Mouse (Mus musculus) thymus, adult 18-20 months (tissue): Measurements from ENCODE around the gene Gas2.

Source experiments
- DNase-seq, 2 experiments: peaks; one replicate each; pipeline ENCODE4 v3.0.0; 2022; ENCODE audit warnings: mixed read lengths in 2 of 2

The Gas2 gene

DNA sequence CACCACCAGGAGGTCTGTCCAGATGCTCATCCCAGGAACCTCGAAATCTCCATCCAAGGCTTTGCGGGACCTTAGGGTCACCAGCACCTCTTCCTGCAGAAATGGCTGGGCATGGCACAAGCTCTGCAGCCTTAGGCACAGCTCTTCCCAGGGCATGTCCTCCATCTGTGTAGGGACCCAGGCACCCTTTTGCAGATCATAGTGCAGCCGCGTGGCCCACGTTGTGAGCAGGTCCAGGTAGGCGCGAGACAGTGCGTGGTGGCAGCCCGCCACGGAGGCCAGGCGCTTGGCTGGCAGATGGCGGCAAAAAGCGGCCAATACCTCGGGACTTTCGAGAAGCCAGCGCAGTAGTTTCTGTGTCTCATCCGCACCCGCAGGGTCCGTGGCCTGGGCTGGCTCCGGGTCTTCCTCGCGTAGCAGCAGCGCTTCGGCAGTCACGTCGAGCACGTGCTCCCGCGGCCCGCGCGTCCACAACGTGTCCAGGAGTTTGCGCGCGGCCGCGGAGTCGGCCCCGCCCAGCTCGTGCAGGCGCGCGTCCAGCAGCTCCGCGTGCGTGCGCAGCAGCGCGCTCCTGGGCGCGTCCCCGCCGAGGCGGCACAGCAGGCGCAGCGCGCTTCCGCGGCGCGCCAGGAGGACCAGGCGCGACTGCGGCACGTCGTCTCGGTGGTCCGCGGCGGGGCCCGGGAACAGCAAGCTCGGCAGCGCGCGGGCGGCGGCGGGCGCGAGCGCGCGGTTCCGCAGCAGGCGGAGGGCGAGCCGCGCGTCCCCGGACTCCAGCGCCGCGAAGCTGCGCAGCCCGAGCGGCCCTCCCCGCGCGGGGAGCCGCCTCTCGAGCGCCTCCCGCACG lies at the start of gene Gas2:
TSS of gene Gas2 (plus strand) at position 766 of the 847 bp plus-strand sequence.
- DNase-seq, result peak; percentile 72 to 76

DNA sequence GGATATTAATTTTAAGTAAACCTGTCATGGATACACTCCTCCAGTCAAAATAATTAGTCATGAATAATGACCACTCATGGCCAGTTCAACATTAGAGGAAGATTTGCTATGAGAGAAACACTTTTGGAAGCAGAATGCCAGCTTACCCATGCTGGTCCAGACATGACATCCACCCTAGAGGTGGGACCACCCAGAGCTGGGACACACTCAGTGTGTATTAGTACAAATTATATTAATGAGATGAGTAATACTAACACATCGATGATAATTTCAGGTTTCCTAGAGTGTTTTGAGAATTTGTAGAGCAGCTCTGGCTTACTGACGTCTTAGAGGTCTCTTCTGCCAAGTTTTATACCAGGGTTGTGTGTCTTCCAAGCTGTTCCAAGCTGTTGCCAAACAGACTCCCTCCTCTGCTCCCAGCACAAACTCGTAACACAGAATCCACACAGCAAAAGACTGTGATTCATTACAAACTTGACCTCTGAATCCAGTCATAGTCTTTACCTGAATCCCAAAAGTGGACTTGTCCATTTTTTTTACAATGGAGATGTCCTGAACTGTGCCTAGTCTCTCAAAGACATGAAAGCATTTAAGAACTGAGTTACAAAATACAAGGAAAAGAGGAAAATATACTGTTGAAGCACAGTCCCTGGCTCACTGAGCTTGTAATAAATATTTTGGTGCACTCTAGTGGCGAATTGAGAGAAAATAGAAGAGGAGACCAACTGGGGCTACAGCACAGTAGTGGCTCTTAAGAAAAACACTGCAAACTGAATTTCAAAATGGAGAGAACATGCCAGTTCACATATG lies 46.1 kb upstream of the Gas2 start:
- DNase-seq, result no peak

DNA sequence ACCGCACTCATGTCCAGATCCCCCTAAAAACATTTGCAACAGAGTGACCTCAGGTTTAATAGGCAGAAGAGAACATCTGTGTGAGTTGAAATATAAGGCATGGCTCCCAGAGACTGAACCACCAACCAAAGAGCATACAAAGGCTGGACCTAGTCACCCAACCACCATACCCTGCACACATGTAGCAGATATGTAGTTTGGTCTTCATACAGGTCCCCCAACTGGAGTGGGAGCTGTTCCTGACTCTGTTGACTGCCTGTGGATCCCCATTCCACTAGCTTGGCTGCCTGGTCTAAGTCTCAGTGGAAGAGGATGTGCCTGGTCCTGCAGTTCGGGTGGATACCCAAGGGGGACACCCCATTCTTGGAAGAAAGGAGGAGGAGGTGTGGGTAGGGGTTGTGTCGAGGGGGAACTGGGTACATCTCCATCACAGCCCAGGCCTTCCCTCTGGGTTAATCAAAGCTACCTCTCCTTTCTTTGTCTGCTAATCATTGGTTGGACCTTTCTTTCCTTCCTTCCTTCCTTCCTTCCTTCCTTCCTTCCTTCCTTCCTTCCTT lies 45.5 kb upstream of the Gas2 start:
- DNase-seq, result no peak

DNA sequence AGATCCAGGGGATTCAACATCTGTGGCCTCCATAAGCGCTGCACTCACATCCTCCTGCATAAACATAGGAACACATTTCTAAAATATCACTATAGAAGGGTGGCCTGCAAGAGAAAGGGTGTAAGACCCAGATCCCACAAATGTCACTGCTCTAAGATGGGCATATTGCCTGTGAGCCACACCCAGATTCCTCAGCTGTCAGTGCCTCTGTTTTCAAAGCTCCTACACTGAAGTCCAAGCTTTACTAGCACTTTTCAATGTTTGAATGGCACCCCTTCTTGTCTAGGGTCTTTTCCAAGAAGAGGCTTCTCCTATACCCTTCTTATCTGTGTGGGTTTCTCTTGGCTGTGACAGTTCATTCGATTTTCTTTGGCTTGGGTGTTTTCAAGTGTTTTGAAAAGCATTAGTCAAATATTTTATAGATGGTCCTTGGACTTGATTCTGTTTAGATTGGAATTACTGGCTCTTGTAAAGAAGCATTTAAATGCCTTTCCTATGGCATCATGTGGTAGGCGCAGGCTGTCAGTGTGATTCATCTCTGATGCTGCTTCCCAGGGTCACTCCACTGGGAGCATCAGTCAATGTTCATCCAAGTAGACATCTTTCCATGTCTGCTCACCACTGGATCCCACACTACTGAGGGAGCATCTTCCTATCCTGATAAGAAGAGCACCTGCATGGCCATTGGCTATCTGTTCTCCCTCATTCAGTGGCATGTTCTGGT lies 43.4 kb upstream of the Gas2 start:
- DNase-seq, result no peak

DNA sequence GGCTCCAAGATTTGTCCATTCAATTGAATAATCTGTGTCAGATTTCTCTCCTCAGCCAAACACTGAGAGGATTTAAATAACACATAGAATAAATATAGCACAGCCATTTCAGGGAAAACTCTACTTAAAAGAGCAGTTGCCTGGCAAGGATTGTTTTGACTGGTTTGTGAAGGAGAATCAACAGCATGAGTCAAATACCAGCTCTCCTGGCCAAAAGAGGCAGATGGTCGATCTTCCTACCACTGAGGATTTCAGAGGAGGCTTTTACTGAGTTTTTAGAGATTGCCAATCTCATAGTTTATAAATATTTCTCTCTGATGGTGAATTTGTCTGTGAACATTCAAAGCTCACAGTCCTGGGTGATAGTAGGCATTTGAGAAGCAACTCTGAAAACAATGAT lies 41.9 kb upstream of the Gas2 start:
- no peak for DNase-seq

DNA sequence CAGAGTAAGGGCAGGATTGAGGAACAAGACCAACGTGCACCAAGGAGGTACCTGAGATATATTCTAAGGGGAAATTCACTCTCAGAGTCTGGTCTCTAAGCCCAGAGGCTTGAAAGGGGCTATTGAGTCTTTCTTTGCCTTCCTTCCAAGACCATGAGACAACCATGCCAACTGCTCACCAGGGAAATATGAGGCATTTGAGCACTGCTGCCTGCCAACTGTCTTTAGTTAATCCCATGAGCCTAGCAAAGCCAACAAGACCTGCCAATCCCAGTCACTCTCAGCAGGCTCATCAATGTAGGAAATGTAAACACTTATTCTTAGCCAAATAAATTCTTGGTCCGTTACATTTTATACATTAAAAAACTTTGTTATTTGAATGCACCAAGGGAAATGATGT lies 40.3 kb upstream of the Gas2 start:
- no peak for DNase-seq

DNA sequence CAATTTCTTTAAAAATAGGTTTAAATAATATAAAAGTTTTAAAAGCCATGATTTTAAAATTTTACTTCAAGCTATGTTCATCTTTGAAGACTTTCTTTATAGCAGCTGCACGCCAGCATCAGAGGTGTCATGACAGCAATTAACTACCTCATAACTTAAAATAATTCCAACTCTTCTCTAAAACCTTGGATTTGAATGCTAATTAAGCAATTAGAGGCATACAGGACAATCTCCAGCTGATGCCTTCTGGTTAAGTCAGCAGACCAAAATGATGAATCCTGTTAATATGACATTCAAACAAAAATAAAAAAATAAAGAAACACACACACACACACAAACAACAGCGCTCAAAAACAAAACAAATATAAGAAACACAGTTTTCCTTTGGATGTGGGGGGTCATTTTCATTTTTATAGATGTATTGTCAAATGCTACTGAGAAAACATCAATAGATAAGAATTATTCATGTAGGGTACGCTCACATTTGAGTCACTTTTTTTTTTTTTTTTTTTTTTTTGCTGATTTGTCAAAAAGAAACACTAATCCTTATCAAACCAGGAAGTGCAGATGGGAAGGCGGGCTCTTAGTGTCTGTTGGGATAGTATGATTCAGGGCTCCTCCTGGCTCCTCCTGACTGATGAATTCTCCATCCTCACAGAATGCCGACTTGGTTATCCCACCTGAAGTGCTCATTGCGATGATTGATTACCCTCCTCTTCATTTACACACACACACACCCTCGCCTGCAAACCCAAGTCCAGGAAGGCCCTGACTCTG lies 38.1 kb upstream of the Gas2 start:
- no peak for DNase-seq

DNA sequence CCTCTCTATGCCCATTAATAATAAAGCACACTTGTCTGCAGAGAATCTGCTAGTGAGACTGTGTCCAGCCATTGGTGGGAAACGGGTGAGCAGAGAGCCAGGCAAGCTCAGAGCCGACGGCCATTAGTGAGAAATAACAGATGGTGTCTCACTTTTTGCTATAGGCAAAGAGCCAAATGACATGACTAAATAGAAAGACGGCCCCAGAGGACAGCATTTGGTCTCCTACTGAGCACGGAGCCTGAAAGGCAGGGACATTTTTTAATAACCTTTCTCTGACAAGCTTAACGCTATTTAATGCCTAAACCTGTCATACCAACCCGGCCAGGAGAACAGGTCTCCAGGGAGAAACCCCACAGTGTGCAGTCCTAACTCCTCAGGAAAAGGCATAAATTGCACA lies 29.9 kb upstream of the Gas2 start:
- no peak for DNase-seq

DNA sequence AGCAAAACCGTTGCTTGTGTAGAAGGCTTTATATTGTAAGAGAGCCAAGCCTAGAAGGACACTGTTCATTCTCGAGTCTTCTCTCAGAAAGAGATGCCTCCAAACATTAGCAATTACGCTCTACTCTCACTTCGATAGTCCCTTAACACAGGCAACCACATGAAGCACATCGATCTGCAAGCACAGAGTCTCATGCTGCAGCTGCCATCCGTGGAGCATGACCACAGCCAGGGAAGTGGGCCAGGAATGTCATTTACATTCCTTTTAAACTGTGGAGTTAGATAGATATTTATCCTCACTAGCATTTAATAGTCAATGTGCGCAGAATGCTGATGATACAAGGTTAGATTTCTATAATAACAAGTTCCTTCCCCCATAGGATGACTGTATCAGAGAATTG lies 21.3 kb upstream of the Gas2 start:
- DNase-seq, result no peak

DNA sequence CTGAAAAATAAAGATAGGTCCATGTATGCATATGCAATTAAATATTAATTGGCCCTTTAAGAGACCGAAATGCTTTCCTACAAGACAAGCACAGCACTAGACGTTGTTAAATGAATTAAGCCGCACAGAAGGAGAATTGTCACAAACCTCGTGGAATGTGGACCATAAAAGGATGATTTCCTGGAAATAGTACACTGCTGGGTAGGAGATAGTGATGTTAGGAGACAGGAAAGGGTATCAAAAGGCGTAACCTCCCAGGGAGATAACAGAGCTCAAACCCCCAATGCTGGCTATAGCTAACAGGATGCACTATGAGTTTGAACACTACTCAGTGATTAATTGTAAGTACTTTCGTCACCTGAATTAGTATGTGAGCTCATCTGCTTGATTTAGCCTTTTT lies 10.9 kb upstream of the Gas2 start:
- no peak for DNase-seq

DNA sequence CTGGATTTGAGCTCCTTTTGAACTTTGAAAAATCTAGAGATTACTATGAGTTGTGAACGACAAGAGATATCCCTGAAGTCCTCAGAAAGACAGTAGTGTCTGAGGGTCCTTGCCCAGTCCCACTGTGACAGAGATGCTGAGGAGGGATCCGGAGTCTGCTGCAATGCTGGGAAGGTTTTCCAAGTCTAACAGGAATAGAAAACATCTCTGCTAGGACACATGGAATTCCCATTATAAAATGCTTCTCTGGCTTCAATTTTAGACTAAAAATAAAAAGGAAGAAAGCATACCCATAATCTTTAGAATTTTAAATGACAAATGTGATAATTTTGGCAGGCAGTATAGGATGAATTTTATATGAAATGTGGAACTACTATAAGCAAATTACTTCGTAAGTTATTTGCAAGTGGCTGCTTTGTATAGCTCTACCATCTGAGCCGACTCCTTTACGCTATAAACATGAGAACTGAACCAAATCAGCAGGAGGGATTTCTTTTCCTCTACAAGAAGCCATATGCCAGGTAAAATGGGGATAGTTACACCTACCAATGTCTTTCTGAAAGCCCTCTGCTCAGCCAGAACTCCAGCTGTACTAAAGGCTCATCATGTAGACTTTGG lies 9.8 kb upstream of the Gas2 start:
- DNase-seq, result no peak

DNA sequence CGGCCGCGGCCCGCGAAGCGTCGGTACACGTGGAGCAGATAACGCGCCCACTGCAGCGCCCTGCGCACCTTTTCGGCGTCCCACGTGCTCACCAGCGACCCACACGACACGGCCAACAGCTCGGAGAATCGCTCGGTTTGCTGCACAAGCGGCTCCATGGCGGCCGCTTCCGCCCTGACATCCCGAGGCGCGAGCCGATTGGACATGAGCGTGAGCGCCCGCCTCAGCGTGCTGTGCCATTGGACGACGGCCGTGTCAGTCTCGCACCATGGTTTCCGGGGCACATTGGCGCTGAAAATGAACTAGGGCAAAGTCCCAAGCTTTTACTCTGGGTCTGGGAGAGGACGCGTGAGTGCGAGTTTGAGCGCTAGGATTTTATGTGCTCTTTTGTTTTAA lies 280 bp downstream of the Gas2 start, which contains the start of gene Fancf:
TSS of gene Fancf (minus strand) at position 171 of the 396 bp plus-strand sequence.
- DNase-seq, result peak; percentile 88 to 93

DNA sequence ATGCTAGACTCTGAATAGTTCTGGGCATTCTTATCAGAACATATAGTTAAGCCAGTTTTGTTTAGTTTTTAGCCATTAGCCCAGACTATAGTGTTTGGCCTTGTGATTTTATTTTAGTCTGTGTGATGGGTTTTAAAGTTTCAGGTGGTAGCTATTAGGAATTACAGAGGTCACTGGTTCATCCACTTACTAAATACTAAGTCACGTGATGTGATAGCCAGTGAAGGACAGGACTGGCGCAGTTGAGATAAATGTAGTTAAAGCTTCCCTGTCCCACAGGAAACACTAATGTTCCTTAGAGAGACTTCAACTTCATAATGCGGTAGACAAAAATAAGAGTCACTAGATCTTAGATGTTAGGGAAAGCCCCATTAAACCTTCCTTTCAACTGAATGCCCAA lies 1.0 kb downstream of the Gas2 start:
- no peak for DNase-seq

DNA sequence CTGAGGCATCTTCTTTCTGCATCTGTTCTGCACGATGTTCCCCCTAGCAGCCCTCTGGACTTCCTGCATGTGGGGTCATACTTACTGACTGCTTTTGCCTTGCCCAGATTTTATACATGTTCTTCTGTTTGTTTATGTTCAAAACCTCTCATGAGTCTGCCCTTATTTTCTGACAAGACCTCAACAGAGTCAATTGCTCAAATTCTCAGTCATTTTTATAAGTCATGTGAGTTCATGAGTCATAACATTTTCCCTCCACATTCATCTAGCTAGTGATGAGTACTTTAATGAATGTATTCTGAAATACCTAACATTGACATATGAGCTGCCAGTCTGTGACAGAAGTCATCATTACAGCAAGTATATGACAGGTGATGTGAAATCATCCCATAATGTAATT lies 3.5 kb downstream of the Gas2 start:
- no peak for DNase-seq

DNA sequence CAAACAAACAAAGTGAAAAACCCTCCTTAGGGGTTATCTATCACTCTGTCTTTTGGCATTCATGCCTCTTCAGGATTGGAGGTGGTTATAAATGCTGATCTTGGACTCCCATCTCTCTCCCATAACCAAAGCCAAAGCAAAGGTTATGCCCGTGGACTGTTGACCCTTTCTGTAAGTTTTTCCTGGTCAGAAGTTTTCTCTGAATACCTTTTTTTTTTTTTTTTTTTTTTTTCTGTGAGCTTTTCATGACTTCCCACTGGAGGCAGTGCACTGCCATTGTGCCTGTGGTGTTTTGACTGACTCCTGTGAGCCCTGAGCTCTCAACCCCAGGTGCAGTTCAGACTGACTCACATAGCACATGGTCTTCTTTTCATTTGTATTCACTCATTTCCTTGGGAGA lies 6.2 kb downstream of the Gas2 start:
- DNase-seq, result no peak

DNA sequence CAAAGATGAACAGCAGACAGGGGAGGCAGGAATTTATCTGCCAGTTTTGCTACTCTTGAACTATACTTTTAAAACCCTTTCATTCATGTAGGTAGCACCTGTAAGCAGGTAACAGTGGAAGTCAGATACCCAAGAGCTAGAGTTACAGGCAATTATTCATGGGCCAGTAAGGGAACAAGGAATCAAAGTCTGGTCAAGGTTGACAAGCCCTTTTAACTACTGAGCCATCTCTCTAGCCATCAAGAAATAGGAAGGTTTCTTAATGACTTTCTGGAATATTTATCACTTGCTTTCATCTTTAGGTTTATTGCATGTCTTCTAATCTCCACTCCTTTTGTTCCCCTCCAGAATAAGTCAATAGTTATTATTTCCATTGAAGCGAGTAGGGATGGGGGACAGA lies 10.2 kb downstream of the Gas2 start:
- no peak for DNase-seq

DNA sequence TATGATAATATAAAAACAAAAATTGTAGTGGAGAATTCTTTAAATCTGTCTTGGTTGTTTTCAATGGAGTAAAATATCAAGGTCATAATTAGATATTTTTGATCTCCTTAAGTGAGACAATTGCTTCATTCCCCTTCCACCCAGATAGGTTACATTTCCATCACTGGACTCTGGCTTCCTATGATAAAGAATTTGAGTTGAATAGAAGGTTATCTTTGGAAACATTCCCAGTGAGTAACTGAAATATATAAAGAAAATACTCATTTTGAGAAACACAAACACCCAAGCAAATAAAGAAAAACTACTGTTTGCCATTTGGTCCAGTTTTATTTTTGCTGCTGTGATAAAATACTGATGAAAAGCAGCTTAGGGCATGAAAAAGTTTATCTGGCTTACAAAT lies 10.8 kb downstream of the Gas2 start:
- no peak for DNase-seq

DNA sequence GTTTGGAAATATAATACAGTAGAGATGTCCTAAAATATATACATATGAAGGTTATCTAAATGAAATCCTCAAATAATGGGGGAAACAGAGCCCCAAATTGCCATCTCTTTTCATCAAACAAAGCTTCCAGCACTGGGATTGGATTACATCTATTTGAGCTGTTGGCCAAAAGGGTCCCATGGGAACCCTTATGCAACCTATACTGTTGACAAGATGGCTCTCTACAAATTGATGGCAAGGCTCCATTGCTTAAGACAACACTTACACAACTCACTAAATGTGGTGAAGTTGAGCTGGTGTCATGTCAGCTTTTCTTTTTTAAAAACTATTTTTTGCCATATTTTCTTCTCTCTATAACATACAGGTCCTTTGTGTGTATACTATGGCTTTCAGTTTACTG lies 14.5 kb downstream of the Gas2 start:
- no peak for DNase-seq

DNA sequence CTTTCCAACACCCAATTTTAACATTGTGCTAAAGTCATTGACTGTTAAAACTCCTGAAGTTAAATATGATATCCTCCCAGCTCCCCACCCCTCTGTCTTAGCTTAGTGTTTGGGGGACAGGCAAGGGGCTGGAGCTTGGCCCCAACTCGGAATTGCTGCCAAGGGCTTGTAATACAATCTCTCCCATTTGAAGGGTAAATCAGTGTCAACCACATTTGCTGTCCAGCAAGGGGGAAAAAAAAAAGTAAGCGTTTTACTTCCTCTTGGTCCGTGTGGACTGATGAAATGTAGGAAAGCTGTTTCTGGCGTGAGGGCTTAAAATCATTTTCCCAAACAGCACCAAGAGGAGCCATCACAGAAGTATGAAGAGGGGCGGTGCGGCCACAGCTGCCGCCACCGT lies 16.9 kb downstream of the Gas2 start:
- no peak for DNase-seq

DNA sequence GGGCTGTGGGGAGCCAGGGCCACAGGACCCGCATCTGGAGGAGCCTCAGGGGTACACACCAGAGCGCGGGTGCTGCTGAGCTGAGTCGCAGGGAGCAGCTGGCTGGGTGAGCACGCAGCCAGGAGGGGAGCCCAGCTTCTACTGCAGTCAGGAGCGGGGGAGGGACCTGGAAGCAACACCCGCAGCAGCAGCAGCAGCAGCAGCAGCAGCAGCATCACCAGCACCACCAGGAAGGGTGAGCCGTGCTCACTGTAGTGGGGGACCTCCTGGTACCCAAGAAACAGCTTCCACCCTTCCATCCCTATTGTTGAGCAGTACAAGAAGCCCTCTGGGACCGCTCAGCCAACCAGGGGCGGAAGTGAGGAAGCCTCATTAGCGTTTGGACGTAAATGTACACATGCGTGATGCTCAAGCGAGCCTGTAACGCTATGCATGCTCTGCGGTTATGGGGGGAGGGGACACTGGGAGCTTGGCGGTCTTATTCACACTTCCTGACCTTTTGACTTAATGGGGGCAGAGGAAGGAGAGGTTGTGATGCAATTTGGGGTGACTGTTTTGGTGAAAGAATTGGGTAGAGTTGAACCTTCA lies 17.4 kb downstream of the Gas2 start:
- DNase-seq, result peak; percentile 17 to 20

DNA sequence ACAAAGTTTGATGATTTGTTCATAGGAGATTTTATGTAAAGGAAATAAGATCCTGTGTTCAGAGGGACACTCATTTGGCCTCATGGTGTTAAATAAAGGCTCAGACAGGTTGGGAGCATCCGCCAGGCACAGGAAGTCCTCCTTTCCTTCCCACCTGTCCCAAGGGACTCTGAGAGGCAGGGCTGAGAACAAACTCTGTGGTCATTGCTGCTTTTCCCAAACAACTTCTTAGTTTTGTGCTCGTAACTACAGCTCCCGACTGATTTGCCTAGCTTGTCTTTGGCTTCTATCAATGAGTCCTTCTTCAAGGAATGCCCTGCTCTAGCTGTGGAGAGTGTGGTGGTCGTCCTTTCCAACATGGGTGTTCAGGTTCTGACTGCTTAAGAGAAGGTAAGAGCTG lies 18.3 kb downstream of the Gas2 start:
- DNase-seq, result no peak
